Mouse (Mus musculus): ENCODE results near the gene Zfp11. TPM values are rescaled to one million over a fixed set of nuclear protein-coding genes. Genes with fewer than 3 reads are reported as not detected.
"Not testable (repeated sequence)": the region's sequence is repeated elsewhere in the genome, so short reads cannot be mapped to it uniquely, and the experiment has no call there.

The Zfp11 gene
- polyA plus RNA-seq, 1 experiment from 2014 or later: 7.5 TPM

DNA sequence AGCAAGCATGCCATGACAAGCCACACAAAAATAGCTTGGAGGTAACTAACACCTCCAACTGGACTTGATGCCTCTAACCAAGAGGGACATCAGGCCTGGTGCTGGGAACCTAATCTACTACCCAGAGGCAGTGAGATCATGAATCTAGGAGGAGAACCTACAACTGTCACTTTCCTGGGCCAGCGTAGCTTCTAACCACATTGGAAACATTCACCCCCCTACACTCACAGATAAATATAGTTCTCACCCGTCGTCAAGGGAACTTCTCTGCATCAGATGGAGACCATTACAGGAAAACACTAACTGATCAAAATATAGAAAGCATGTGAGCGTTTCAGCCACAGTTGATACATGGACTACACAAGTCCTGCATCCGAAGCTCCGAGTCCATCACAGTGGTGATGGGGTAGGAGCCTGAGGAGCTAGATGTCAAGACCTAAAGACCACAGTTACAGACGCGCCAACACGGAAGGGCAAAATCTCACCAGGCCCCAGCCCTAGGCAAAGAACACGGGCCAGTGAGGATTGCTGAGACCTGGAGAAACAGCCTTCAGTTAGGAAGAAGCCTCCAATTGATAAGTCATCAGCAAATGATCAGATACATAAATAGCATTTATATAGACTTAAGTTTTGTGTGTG is 3.5 kb downstream of the Zfp11 start:
- Histone ChIP-seq H3K4me1 (replicated peaks) (peaks cover 13% of the 10 kb centered on the region), H3K27ac (replicated peaks) (no peak overlapping the region), H3K36me3 (no peaks in the 10 kb centered on the region), H3K4me2 (no peak overlapping the region), H3K9ac (no peak overlapping the region), H3K4me3 (no peak overlapping the region), H3K27me3 (no peaks in the 10 kb centered on the region), H3K9me3 (no peaks in the 10 kb centered on the region)
- 95% methylated on average over 10 of the region's 10 CpGs for WGBS
- ATAC-seq (ENCODE audit: low read depth): no peak

- Histone ChIP-seq H3K4me3 (no peak overlapping the region), H3K9me3 (no peaks in the 10 kb centered on the region), H3K27ac (replicated peaks) (no peak overlapping the region), H3K27me3 (no peaks in the 10 kb centered on the region), H3K36me3 (peaks cover 17% of the 10 kb centered on the region), H3K4me1 (replicated peaks) (peaks cover 9% of the 10 kb centered on the region), H3K4me2 (no peak overlapping the region), H3K9ac (no peak overlapping the region)
- 90% methylated on average over 5 of the region's 5 CpGs for WGBS
- no peak for ATAC-seq (ENCODE audit: low read depth)
Measured at GRCm38 (mm10) chr5:129664090-129664489, 5.8 kb downstream of the Zfp11 start.

DNA sequence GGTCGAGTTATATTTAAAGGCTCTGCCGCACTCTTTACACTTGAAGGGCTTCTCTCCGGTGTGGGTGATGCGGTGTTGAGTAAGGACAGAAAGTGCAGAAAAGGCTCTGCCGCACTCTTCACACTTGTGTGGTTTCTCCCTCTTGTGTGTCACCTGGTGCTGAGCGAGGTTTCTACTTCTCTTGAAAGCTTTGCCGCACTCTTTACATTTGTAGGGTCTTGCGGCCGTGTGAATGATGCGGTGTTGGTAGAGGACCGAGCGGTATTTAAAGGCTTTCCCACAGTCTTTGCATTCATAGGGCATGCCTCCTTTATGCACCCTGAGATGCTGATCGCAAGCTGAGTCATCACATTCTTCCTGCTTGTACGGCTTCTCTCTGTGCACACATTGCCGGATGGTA is 12.0 kb downstream of the Zfp11 start:
- no peak for ATAC-seq (ENCODE audit: low read depth)
- no peaks in the 10 kb centered on the region for H3K4me1 ChIP-seq (replicated peaks)
- no peak overlapping the region for H3K27ac ChIP-seq (replicated peaks)
- H3K9me3 ChIP-seq: no peaks in the 10 kb centered on the region
- H3K4me2 ChIP-seq: no peak overlapping the region
- 95% methylated on average over 15 of the region's 15 CpGs for WGBS
- no peak overlapping the region for H3K4me3 ChIP-seq
- no peak overlapping the region for H3K9ac ChIP-seq
- no peaks in the 10 kb centered on the region for H3K27me3 ChIP-seq
- H3K36me3 ChIP-seq: peaks cover 56% of the 10 kb centered on the region

DNA sequence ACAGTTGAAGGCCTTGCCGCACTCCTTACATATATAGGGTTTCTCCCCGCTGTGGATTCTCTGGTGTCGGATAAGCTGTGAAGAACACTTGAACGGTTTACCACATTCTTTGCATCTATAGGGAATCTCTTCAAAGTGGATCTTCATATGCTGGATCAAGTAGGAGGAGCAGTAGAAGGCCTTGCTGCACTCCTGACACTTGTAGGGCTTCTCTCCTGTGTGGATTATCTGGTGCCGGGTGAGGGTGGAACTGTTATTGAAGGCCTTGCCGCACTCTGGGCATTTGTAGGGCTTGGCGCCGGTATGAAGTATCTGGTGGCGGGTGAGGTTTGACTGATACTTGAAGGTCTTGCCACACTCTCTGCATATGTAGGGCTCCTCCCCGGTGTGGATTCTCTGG is 12.9 kb downstream of the Zfp11 start:
- WGBS: 98% methylated on average over 10 of the region's 10 CpGs
- Histone ChIP-seq H3K27me3 (no peaks in the 10 kb centered on the region), H3K27ac (replicated peaks) (no peak overlapping the region), H3K4me2 (no peak overlapping the region), H3K36me3 (peaks cover 59% of the 10 kb centered on the region), H3K4me1 (replicated peaks) (no peaks in the 10 kb centered on the region), H3K9me3 (no peaks in the 10 kb centered on the region), H3K4me3 (no peak overlapping the region), H3K9ac (no peak overlapping the region)
- ATAC-seq (ENCODE audit: low read depth): no peak

GRCm38 (mm10) chr5:129650858-129651257 is 19.0 kb downstream of the Zfp11 start:
- H3K27ac ChIP-seq (replicated peaks): no peak overlapping the region
- ATAC-seq (ENCODE audit: low read depth): no peak
- 87% methylated on average over 5 of the region's 5 CpGs for WGBS
- H3K27me3 ChIP-seq: no peaks in the 10 kb centered on the region
- H3K9ac ChIP-seq: no peak overlapping the region
- H3K9me3 ChIP-seq: no peaks in the 10 kb centered on the region
- no peaks in the 10 kb centered on the region for H3K4me1 ChIP-seq (replicated peaks)
- peaks cover 16% of the 10 kb centered on the region for H3K36me3 ChIP-seq
- no peak overlapping the region for H3K4me3 ChIP-seq
- no peak overlapping the region for H3K4me2 ChIP-seq

GRCm38 (mm10) chr5:129632270-129633250 is 37.3 kb downstream of the Zfp11 start:
- not testable (repeated sequence) for H3K27me3 ChIP-seq; H3K4me3 ChIP-seq; H3K36me3 ChIP-seq; H3K9me3 ChIP-seq; ATAC-seq (ENCODE audit: low read depth); H3K4me2 ChIP-seq; H3K27ac ChIP-seq (replicated peaks); H3K9ac ChIP-seq; H3K4me1 ChIP-seq (replicated peaks)
- 91% methylated on average over 2 of the region's 2 CpGs for WGBS

DNA sequence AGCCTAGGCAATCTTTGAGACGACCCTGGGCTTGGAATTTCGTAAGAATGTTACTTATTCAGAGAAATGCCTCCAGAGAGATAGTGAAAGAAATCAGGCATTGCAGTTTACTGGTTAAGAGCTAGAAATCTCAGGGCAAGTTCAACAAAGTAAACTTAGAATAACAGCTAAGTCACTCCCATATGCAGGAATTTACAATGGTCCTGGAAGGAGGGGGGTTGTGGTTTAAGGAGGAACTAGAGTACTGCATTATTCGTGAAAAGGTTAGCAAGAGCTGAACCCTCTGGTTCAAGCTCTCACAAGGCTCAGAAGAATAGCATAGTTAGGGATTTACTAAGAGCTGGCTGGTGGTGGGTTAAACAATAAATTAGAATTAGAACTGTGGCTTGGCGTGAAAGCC is 43.3 kb downstream of the Zfp11 start:
- H3K4me2 ChIP-seq; H3K27ac ChIP-seq (replicated peaks); H3K27me3 ChIP-seq; H3K9me3 ChIP-seq; H3K9ac ChIP-seq; H3K4me1 ChIP-seq (replicated peaks); H3K4me3 ChIP-seq; ATAC-seq (ENCODE audit: low read depth); H3K36me3 ChIP-seq: not testable (repeated sequence)
- WGBS: 79% methylated on average over 4 of the region's 4 CpGs

GRCm38 (mm10) chr5:129626099-129626498 is 43.8 kb downstream of the Zfp11 start:
- WGBS: 92% methylated on average over 6 of the region's 6 CpGs
- ATAC-seq (ENCODE audit: low read depth): no peak
- H3K27ac ChIP-seq (replicated peaks): no peak overlapping the region

GRCm38 (mm10) chr5:129621361-129621760 is 48.5 kb downstream of the Zfp11 start:
- Histone ChIP-seq H3K4me3 (no peak overlapping the region), H3K36me3 (no peaks in the 10 kb centered on the region), H3K4me1 (replicated peaks) (no peaks in the 10 kb centered on the region), H3K9me3 (no peaks in the 10 kb centered on the region), H3K9ac (no peak overlapping the region), H3K27ac (replicated peaks) (no peak overlapping the region), H3K27me3 (no peaks in the 10 kb centered on the region), H3K4me2 (no peak overlapping the region)
- no peak for ATAC-seq (ENCODE audit: low read depth)
- WGBS: 78% methylated on average over 5 of the region's 5 CpGs

More at GRCm38 (mm10) chr5:129626099-129626498, 43.8 kb downstream of the Zfp11 start:
- Histone ChIP-seq H3K4me1 (replicated peaks) (no peaks in the 10 kb centered on the region), H3K36me3 (no peaks in the 10 kb centered on the region), H3K27me3 (no peaks in the 10 kb centered on the region), H3K4me2 (no peak overlapping the region), H3K4me3 (no peak overlapping the region), H3K9me3 (no peaks in the 10 kb centered on the region), H3K9ac (no peak overlapping the region)

- H3K27me3 ChIP-seq, H3K36me3 ChIP-seq: not testable (repeated sequence)
Measured at GRCm38 (mm10) chr5:129620600-129620999, 49.3 kb downstream of the Zfp11 start.

GRCm38 (mm10) chr5:129611060-129611459 is 58.8 kb downstream of the Zfp11 start:
- Histone ChIP-seq H3K4me1 (replicated peaks) (no peaks in the 10 kb centered on the region), H3K36me3 (peaks cover 10% of the 10 kb centered on the region; the same call in 1 of the 2 replicates), H3K4me2 (no peak overlapping the region), H3K9me3 (no peaks in the 10 kb centered on the region), H3K9ac (no peak overlapping the region), H3K27me3 (no peaks in the 10 kb centered on the region), H3K4me3 (no peak overlapping the region), H3K27ac (replicated peaks) (no peak overlapping the region)
- 25% methylated on average over 1 of the region's 1 CpGs for WGBS
- ATAC-seq (ENCODE audit: low read depth): peak; percentile 71

More at GRCm38 (mm10) chr5:129620600-129620999, 49.3 kb downstream of the Zfp11 start:
- not testable (repeated sequence) for H3K27ac ChIP-seq (replicated peaks); H3K9me3 ChIP-seq; H3K4me2 ChIP-seq; H3K9ac ChIP-seq; H3K4me3 ChIP-seq; ATAC-seq (ENCODE audit: low read depth); H3K4me1 ChIP-seq (replicated peaks)
- 68% methylated on average over 9 of the region's 9 CpGs for WGBS

DNA sequence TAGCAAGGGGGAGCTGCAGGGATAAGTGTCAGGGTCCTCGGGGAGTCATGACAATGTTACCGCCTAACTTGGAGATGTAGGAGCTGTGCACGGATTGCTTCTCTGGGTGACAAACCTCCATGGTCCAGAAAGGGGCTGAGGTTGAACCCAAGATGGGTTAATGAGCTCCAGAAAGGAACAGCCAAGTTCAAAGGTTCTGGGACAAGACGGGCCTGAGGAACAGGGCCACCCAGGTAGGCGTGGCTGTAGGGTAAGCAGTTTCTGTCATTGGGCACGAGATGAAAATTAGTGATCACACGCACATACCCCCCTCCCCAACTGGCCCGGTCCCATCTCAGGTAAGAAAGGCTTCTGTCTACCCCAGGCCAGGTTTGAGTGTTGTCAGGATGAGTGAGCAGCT is 62.4 kb downstream of the Zfp11 start:
- H3K9ac ChIP-seq: no peak overlapping the region
- no peak overlapping the region for H3K4me2 ChIP-seq
- 82% methylated on average over 8 of the region's 8 CpGs for WGBS
- no peaks in the 10 kb centered on the region for H3K27me3 ChIP-seq
- H3K36me3 ChIP-seq: peaks cover 10% of the 10 kb centered on the region
- no peaks in the 10 kb centered on the region for H3K4me1 ChIP-seq (replicated peaks)
- H3K9me3 ChIP-seq: no peaks in the 10 kb centered on the region
- ATAC-seq (ENCODE audit: low read depth): no peak
- H3K4me3 ChIP-seq: no peak overlapping the region
- H3K27ac ChIP-seq (replicated peaks): no peak overlapping the region
